Mouse (Mus musculus) left cerebral cortex, adult 11 months (tissue): ENCODE data around the gene Phlda2.

Source experiments
- DNase-seq: peaks from one replicate; pipeline ENCODE4 v3.0.0; 2022; ENCODE audit warnings: low spot score

Gene Phlda2

DNA sequence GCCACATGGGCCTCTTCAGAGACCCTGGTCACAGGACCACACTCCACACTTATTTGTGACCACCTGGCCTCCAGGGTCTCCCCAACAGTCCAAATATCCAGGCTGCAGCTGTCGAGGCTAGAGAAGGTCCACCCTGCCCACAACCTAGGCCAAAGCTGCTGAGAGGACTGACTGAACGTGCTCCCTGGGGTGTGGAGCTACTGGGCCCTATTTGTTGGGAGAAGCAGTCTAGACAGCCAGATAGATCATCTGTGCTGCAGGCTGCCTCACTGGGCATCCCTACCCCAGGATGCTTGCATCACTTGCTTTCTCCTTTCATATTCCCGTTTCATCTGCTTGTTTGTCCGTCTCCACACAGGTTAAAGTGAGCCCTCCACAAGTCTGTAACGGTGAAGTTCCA, 40.4 kb downstream of the Phlda2 start:
- no peak for DNase-seq

DNA sequence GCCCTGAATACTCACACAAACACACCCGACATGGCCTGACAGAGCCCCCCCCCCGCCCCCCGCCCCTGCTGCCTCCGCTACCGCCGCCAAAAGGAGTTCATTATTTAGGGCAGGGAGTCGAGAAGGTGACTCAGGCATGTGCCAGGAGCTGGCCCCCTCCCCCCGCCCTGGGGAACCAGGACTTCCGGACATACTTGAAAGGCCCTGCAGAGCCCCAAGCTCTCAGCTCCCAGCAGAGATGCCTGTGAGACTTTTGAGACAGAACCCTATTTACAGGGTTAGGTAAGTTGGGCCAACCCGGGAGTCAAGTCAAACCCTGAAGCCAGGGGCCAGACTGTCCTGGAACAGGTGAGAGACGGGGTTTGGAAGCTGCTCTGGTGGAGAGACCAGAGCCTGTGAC, 41.0 kb downstream of the Phlda2 start:
- DNase-seq: no peak

DNA sequence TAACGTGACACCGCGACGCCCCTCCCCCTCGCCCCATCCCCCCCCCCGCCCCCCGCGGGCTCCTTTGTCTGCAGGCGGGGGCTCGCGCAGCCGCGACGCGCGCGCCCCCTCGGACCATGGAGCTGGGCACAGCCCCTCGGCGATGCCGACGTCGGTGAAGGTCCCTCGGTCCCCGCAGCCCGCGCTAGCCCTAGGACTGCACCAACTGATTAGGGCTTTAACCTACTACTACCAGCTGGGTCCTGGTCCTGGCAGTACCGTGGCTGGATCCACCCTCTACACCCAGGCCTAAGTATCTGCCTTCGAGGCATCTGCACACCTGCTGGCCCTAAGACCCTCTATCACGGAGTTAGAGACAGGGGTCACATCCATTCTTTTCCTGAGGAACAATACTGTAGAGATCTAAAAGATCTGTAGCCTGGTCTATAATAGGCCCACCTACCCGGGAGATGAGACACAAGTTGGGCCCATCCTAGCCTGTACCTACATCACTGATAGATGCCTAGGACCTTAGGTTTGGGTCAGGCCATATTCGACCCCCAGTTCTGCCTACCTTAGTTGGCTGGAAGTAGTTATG, 41.6 kb downstream of the Phlda2 start:
- no peak for DNase-seq

DNA sequence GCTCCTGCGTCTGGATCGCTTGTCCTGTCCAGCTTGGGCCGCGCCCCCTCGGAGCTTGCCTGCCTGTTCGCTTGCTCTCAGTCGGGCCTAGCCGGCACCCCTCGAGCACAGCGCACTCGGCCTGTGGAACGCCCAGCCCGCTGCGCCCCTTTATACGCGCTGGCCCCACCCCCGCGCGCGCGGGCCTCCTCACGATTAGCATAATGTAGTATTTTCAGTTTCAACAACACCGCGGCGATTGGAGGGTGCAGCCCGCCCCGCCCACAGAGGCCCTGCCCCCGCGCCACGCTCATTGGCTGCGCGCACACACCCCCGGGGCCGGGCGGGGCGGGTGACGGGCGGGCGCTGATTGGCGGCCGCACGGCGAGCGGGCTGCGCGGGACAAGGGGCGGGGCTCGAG, 42.1 kb downstream of the Phlda2 start, which contains the start of gene Cdkn1c:
Cdkn1c (minus strand) TSS at position 177 of the 400 bp plus-strand sequence.
- DNase-seq: peak; percentile 74

DNA sequence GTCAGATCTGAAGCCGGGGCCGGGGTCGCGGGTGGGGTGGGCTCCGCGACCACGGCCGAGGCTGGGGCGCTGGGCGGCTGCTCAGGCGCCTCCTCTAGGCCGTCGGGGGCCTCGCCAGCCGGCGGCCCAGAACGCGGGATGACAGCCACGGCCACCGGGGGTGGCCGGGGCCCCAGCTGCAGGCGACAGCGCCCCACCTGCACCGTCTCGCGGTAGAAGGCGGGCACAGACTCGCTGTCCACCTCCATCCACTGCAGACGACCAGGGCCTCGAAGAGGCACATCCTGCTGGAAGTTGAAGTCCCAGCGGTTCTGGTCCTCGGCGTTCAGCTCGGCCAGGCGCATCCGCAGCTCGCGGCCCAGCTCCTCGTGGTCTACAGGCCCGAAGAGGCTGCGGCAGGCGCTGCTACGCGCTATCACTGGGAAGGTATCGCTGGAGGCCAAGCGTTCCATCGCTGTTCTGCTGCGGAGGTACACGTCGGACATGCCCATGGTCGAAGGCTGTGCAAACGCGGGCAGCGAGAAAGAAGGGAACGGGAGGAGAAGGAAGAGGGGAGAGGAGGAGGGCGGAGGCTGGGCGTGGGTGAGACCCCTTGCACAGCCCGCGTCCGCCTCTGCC, 42.6 kb downstream of the Phlda2 start:
- no peak for DNase-seq

- no peak for DNase-seq
Measured at GRCm38 (mm10) chr7:143459332-143460211, 43.4 kb downstream of the Phlda2 start.

DNA sequence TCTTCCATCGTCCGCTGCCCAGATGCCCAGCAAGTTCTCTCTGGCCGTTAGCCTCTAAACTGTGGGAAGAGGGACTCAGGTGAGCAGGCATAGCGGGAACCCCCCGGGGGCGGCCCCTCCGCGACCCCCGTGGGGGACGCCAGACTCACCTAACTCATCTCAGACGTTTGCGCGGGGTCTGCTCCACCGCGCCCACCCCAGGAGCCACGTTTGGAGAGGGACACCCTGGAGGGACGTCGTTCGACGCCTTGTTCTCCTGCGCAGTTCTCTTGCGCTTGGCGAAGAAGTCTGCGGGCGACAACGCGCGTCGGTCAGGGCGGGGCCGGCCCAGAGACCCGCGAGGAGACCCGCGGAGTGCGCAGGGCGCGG, 44.0 kb downstream of the Phlda2 start:
- no peak for DNase-seq
